Mouse (Mus musculus) brain, adult 10 weeks (tissue): ENCODE measurements around the gene Olfr1361. TPM values are rescaled to one million over a fixed set of nuclear protein-coding genes. Genes with fewer than 3 reads are reported as not detected.

Experiments
- polyA plus RNA-seq: library from polyadenylated mRNA; stranded (reverse); fragments of 350-450 nt; fragmentation: Illumina TruSeq; extraction: RNeasy Lipid Tissue Mini Kit (QIAGEN cat#74804); gene quantifications from one replicate; pipeline ENCODE4 v1.2.3, GENCODE M21; 2015; ENCODE audit warnings: low read depth, low replicate concordance

Gene Olfr1361
- polyA plus RNA-seq, result not detected

DNA sequence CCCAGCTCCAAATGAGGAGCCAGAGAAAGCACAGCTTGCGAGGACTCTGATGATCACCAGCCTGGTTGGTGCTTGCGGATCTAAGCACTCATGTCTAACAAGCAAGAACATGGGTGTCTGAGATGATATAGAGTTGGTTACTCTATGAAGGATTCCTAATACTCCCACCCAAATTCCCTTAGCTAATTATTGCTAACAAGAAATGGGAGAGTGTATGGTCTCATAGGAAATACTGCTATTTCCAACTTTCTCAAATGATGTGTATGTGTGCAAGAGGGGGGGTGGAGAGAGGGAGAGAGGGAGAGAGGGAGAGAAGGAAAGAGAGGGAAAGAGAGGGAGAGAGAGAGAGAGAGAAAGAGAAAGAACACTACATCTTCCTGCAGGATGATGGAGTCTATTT, at the start of gene Olfr1361:
Gene Olfr1361 (minus strand): TSS at position 101 of the 400 bp plus-strand sequence.

DNA sequence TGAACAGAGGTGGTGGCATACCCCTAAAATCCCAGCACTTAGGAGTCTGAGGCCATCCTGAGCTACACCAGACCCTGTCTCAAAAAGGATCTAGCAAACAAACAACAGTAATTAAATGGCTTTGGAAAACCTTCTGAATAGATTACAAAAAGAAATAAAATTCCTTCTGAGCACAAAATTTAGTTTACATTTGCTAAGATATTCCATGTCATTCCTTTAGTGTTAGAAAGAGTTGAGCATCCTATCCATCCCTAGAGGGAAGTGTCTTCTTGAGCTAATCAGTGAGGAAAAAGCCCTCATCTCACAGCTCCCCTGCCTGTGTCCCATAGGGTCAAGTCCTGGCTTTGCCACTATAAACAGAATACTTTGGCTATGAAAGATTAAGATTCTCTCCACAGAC, 34.6 kb upstream of the Olfr1361 start, which contains the start of gene Olfr1359:
Gene Olfr1359 (plus strand): TSS at position 301 of the 400 bp plus-strand sequence.

DNA sequence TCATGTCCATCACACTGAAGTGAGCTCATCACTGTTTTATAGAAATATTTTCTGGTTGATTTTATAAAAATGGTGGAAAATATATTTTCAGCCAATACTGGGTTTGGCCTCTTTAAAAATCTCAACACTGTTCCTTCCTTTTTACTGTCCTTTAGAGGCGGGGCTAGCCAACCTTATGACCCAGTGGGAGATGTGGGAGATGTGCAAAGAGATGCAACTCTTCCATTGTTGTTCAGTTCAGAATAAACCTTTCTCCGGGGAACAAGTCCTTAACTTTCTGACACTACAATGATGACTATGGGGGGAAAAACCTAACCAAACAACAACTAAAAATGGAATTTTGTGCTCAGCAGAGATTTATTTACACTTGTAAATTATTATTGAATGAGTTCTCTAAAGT, 14.1 kb upstream of the Olfr1361 start, which contains the start of gene Olfr1360:
Gene Olfr1360 (minus strand): TSS at position 101 of the 400 bp plus-strand sequence.

DNA sequence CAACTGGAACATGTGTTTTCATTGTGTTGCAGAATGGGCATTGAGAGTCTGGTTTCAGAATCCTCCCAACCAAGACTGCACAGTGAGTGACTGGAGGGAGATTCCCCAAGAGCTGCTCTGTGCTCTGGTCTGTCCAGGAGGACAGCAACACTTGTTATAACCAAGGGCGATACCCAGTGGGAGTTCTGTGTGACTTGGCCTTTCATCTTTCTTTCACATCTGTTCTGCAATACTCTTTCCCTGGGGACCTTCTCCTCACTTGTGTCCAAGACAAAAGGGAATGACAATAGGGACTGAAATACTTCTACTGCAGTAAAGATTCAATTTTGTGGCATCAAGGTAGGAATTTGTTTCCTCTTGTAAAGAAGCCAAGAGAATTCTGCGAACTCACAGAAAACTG, 20.8 kb downstream of the Olfr1361 start, which contains the start of gene Olfr11:
Gene Olfr11 (minus strand): TSS at position 101 of the 400 bp plus-strand sequence.

DNA sequence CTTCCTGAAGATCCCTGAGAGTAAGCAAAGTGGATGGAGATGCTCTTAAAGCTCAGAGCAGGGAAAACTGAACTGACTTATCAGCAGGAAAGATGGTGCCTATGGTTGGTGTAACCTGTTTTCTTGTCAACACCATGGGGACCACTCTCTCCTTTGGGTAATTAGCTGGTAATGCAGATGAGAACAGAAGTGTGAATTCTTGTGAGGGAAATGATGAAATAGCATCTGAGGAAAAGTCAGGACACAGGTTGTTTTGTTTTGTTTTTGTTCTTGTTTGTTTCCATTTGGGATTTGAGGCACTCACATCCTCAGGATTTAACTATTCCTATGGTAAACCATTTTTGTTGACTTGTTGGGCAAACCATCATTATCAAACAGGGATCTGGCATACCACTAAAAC, 49.3 kb downstream of the Olfr1361 start, which contains the start of gene Olfr1362:
Gene Olfr1362 (minus strand): TSS at position 101 of the 400 bp plus-strand sequence.

Other genes with a start within 250 kb of the Olfr1361 start
- 2.6 TPM for gene Pgbd1, start 222.3 kb downstream of the Olfr1361 start, polyA plus RNA-seq
- 68.2 TPM for gene Zscan26, start 209.7 kb downstream of the Olfr1361 start, polyA plus RNA-seq
- gene Nkapl, start 194.9 kb downstream of the Olfr1361 start, polyA plus RNA-seq, result 0.62 TPM
- gene Zkscan4, start 184.5 kb downstream of the Olfr1361 start, polyA plus RNA-seq, result 4.5 TPM
- gene Gm10065, start 183.9 kb downstream of the Olfr1361 start, polyA plus RNA-seq, result not detected
- 2.2 TPM for gene AK157302, start 168.2 kb downstream of the Olfr1361 start, polyA plus RNA-seq
- 15.6 TPM for gene Gm11273, start 162.0 kb downstream of the Olfr1361 start, polyA plus RNA-seq
- gene Zkscan8, start 132.3 kb downstream of the Olfr1361 start, polyA plus RNA-seq, result 8.6 TPM
- gene Olfr1366, start 120.6 kb downstream of the Olfr1361 start, polyA plus RNA-seq, result not detected
- not detected for gene Olfr1535, start 103.5 kb downstream of the Olfr1361 start, polyA plus RNA-seq
- gene Olfr1364, start 81.6 kb downstream of the Olfr1361 start, polyA plus RNA-seq, result not detected
- not detected for gene Olfr1362, start 49.4 kb downstream of the Olfr1361 start, polyA plus RNA-seq
- not detected for gene Olfr11, start 20.9 kb downstream of the Olfr1361 start, polyA plus RNA-seq
- not detected for gene Olfr1360, start 14.0 kb upstream of the Olfr1361 start, polyA plus RNA-seq
- gene Olfr1359, start 34.7 kb upstream of the Olfr1361 start, polyA plus RNA-seq, result not detected
- not detected for gene Hist1h2bl, start 52.8 kb upstream of the Olfr1361 start, polyA plus RNA-seq
- not detected for gene Hist1h2ai, start 53.0 kb upstream of the Olfr1361 start, polyA plus RNA-seq
- gene Hist1h3h, start 54.3 kb upstream of the Olfr1361 start, polyA plus RNA-seq, result not detected
- not detected for gene Hist1h2bm, start 58.7 kb upstream of the Olfr1361 start, polyA plus RNA-seq
- 1.7 TPM for gene Hist1h4j, start 71.7 kb upstream of the Olfr1361 start, polyA plus RNA-seq
- gene Hist1h4k, start 87.1 kb upstream of the Olfr1361 start, polyA plus RNA-seq, result 4.7 TPM
- gene Hist1h2ak, start 90.4 kb upstream of the Olfr1361 start, polyA plus RNA-seq, result not detected
- gene Hist1h2bn, start 90.7 kb upstream of the Olfr1361 start, polyA plus RNA-seq, result not detected
- gene Hist1h1b, start 117.2 kb upstream of the Olfr1361 start, polyA plus RNA-seq, result not detected
- gene Hist1h3i, start 120.0 kb upstream of the Olfr1361 start, polyA plus RNA-seq, result not detected
- gene Hist1h2an, start 123.8 kb upstream of the Olfr1361 start, polyA plus RNA-seq, result not detected
- not detected for gene Hist1h2bp, start 124.1 kb upstream of the Olfr1361 start, polyA plus RNA-seq
- not detected for gene Hist1h2bq, start 146.8 kb upstream of the Olfr1361 start, polyA plus RNA-seq
- not detected for gene Hist1h2ao, start 147.1 kb upstream of the Olfr1361 start, polyA plus RNA-seq
- 3.7 TPM for gene Hist1h4m, start 148.4 kb upstream of the Olfr1361 start, polyA plus RNA-seq
- not detected for gene Hist1h4n, start 168.8 kb upstream of the Olfr1361 start, polyA plus RNA-seq
- not detected for gene Hist1h2ap, start 170.1 kb upstream of the Olfr1361 start, polyA plus RNA-seq
- gene Hist1h2br, start 170.4 kb upstream of the Olfr1361 start, polyA plus RNA-seq, result 0.58 TPM